Mouse (Mus musculus) central nervous system, embryonic 14 days (tissue): Measurements from ENCODE around the gene Abhd14b. TPM values are rescaled to one million over a fixed set of nuclear protein-coding genes. Genes with fewer than 3 reads are reported as not detected.

Source experiments
- polyA plus RNA-seq: library from polyadenylated mRNA; depleted of rRNA; stranded (reverse); fragments of >200 nt; gene quantifications from 2 replicates; pipeline ENCODE4 v1.2.3, GENCODE M21; 2012; rRNA removed

The Abhd14b gene
- polyA plus RNA-seq: 15.2 and 23.0 TPM in 2 replicates

DNA sequence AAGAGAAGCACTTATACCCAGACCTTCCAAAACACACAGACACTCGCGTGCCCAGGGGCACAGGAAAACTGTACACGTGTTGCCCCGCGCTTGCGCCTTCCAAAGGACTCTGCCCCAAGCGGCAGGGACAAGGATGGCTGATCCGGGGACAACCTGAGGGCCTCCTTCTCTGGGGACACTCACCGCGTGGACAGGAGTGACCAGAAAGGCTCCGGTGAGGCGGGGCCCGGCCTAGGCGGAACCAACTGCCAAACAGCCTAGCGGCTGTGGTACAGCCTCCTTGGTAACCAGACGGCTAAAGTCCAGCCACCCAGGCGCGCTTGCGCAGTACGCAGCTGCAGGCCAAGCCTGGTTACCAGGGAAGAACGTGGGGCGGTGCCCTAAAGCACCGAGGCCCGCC lies at the start of gene Abhd14b, which contains the start of gene Abhd14a:
Gene Abhd14b (plus strand): TSS at position 112 of the 400 bp plus-strand sequence.
Gene Abhd14a (minus strand): TSS at position 331 of the 400 bp plus-strand sequence.

DNA sequence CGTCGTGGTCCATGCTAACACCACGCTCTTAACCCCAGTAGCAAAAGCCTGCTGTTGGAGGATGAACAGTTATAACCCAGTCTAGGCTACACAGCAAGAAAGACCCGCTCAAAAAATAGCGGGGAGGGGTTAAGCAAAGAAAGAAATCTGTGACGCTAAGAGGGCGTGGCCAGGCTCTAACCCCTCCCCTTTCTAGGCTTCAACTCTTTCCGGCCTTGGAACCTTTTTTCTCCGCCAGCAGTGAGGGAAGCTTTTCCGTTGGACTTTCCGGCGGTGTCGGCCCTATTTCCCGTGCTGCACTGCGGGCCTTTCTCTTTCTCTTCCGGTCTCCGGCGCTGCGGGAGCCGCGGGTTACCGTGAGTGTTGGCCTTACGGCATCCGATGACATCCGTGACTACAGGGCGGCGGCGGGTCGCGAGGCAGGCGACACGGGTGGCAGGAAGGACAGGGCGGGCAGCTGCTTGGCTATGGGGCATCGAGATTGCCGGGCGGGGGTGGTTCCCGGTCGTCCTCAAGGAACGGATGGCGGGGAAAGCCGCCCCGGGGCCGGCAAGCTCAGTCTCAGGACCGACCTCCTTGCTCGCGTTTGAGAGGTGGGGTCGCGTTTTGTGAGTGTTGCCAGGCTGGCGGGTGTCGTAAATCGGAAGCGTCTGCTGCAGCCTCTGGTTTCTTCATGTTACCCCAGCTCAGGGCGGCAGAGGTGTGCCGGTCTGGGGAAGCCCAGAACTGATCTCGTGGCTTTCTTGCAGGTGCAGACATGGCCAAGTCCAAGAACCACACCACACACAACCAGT lies 17.8 kb upstream of the Abhd14b start, which contains the start of gene Rpl29:
Gene Rpl29 (plus strand): TSS at position 234 of the 794 bp plus-strand sequence.

DNA sequence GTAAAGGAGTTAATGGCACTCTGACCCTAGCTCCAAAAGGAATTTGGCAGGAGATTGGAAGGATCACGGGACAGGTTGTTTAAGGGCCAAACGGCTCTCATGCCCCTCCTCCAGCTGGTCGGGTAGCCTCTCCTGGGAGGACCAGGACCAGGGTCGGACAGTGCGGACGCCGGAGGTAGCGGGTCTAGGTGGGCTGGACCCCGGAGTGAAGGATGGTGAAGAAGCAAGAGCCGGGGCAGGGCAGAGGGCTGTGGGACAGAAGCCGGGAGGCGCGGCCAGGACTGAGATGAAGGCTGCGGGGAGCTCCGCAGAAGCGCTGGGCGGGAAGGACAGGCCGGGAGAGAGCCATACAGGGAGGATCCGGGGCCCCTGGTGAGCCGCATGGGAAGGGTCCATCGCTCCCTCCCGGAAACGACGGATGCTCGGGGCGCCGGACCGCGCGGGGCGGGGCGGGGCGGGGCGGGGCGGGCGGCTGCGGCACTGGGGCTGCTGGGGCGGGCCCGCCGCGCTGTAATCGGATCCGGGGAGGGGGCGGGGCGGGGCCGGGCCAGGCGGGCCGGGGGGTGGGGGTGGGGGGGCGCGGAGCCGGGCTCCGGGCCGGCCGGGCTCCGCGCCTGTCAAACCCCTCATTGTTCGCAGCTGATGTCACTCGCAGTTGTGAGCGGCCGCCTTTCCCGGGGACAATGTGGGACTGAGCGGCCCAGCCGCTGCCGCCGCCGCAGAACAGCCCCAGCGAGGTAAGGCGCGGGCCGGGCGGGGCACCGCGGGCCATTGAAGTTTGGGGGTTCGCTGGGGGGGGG lies 6.2 kb downstream of the Abhd14b start, which contains the start of gene Pcbp4:
Gene Pcbp4 (plus strand): TSS at position 21 of the 800 bp plus-strand sequence.

DNA sequence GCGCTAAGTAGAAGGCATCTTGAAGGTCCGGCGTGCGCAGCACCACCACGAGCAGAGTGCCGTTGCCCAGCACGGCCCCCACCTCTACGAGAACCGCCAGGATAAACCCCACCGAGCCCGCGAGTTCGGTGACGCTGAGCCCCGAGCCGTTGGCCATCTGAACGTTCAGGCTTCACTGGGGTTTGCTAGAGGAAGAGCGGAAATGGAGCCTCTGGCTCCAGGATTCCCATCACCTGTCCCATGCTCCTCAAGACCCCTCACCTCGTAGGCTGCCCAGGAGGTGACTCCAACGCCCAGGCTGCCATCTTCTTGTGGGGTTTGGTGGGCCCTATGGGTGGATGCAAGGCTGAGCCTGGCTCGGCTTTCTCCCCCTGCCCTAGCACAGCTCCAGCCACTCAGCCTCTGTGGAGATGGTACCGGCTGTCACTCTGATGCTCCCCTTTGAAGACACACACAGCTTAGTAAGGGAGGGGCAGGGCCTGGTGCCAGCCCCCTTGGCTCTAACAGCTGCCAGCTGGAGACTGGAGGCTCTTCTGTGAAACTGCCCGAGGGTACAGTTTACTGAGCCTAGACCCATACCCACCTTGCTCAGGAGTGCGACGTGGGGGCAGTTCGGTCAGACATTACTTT lies 18.4 kb downstream of the Abhd14b start, which contains the start of gene Gpr62:
Gene Gpr62 (minus strand): TSS at position 368 of the 630 bp plus-strand sequence.

DNA sequence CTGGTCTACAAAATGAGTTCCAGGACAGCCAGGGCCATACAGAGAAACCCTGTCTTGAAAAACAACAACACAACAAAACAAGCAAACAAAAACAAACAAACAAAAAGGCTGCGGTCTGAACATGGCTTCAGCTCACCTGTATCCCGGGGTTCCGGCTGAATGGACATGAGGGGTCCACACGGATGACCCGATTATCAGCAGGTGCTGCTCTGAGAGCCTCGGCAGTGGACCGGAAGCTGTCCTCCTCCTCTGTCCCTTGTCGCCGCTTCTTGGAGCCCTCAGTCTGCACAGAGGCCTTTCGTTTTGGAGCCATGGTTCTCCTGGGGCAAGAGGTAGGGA lies 28.4 kb downstream of the Abhd14b start, which contains the start of gene Rrp9:
Gene Rrp9 (plus strand): TSS at position 301 of the 339 bp plus-strand sequence.

DNA sequence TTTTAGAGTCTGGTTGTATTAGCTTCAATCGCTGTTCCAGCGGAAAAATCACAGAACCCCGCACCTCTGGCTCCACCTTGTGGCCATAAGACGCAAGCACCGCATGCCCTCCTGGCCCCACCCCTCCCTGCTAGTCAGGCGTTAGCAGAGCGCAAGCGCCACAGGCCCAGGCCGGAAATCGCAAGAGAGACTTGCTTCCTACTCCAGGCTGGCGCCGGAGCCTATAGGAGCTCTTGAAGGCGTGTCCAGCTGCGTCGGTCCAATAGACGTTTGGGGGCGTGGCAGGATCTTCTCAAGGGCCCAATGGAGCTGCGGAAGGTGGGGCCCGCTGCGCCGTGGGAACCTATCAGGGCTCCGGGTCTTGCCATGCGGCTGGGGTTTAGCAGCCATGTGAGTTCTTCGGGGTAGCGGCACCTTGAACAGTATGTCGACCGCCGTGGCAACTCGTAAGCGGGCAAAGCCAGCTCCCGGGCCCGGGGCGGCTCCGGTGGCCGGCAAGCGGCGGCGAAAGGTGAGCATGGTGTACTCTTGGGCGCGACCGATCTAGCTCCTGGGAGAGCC lies 29.7 kb downstream of the Abhd14b start, which contains the start of gene Parp3:
Gene Parp3 (minus strand): TSS at position 26 of the 561 bp plus-strand sequence.

DNA sequence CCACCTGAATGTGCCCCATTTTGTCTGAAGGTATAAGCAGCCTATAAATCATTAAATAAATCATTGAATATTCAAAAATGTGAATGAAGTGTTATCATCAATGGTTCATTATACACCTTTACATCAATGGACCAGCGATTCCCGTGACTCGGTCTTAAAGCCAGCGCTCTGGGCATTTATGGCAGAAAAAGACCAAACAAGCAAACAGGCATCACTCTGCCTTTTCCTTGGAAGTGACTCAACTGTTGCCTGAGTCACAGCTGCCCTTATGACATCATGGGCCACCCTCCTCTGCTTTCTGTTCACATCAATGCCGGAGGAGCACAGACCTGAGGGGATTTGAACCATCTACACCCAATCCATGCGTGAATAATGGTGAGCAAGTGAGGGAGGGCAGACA lies 52.4 kb downstream of the Abhd14b start, which contains the start of gene Iqcf1:
Gene Iqcf1 (plus strand): TSS at position 301 of the 400 bp plus-strand sequence.

Other genes with a start within 250 kb of the Abhd14b start
- gene Ppm1m, start 247.7 kb upstream of the Abhd14b start, polyA plus RNA-seq: 29.6 and 45.3 TPM in 2 replicates
- 54.7 and 57.8 TPM in 2 replicates for gene Twf2, start 244.4 kb upstream of the Abhd14b start, polyA plus RNA-seq
- gene Tlr9, start 224.9 kb upstream of the Abhd14b start, polyA plus RNA-seq: 0.41 and 0.50 TPM in 2 replicates
- 88.5 and 96.6 TPM in 2 replicates for gene Alas1, start 198.8 kb upstream of the Abhd14b start, polyA plus RNA-seq
- gene Poc1a, start 166.4 kb upstream of the Abhd14b start, polyA plus RNA-seq: 12.0 and 12.3 TPM in 2 replicates
- 33.3 and 48.3 TPM in 2 replicates for gene Dusp7, start 78.8 kb upstream of the Abhd14b start, polyA plus RNA-seq
- 818 and 832 TPM in 2 replicates for gene Rpl29, start 18.0 kb upstream of the Abhd14b start, polyA plus RNA-seq
- gene Acy1, start 9.1 kb upstream of the Abhd14b start, polyA plus RNA-seq: 22.9 and 23.0 TPM in 2 replicates
- 56.2 and 65.9 TPM in 2 replicates for gene Abhd14a, start 219 bp downstream of the Abhd14b start, polyA plus RNA-seq
- 528 and 567 TPM in 2 replicates for gene Pcbp4, start 5.8 kb downstream of the Abhd14b start, polyA plus RNA-seq
- 0.29 and 0.65 TPM in 2 replicates for gene Gpr62, start 18.5 kb downstream of the Abhd14b start, polyA plus RNA-seq
- gene Rrp9, start 28.5 kb downstream of the Abhd14b start, polyA plus RNA-seq: 44.2 and 44.7 TPM in 2 replicates
- gene Parp3, start 29.5 kb downstream of the Abhd14b start, polyA plus RNA-seq: 2.0 and 3.3 TPM in 2 replicates
- not detected in 2 replicates for gene Iqcf1, start 52.5 kb downstream of the Abhd14b start, polyA plus RNA-seq
- gene Iqcf5, start 67.1 kb downstream of the Abhd14b start, polyA plus RNA-seq: not detected in 2 replicates
- not detected in 2 replicates for gene Iqcf3, start 114.2 kb downstream of the Abhd14b start, polyA plus RNA-seq
- gene Iqcf4, start 123.5 kb downstream of the Abhd14b start, polyA plus RNA-seq: not detected in 2 replicates
- gene Iqcf6, start 179.1 kb downstream of the Abhd14b start, polyA plus RNA-seq: not detected in 2 replicates
- gene Grm2, start 208.6 kb downstream of the Abhd14b start, polyA plus RNA-seq: 7.3 and 7.7 TPM in 2 replicates
- gene Tex264, start 238.5 kb downstream of the Abhd14b start, polyA plus RNA-seq: 41.9 and 48.5 TPM in 2 replicates